Mouse (Mus musculus) activated CD4-positive, CD25-positive, alpha-beta regulatory T cell, adult 4 months (primary cell): ENCODE measurements around the gene Bcar3. TPM values are rescaled to one million over a fixed set of nuclear protein-coding genes. Genes with fewer than 3 reads are reported as not detected.
"Not testable (repeated sequence)": the region's sequence is repeated elsewhere in the genome, so short reads cannot be mapped to it uniquely, and the experiment has no call there.

ENCODE experiments used
- ATAC-seq: one replicate; pipeline ENCODE4 v1.8.0; 2017
- polyA plus RNA-seq, 2 experiments: library from polyadenylated mRNA; unstranded; fragments of 100-300 nt; shearing (Covaris generic); gene quantifications; one replicate each; pipeline ENCODE4 v1.2.1; 2017

Bcar3 gene
- polyA plus RNA-seq, 2 experiments from 2014 or later: 0.61 to 0.70 TPM

- no peak for ATAC-seq
Measured at GRCm38 (mm10) chr3:122386444-122386843, 92.5 kb downstream of the Bcar3 start.

DNA sequence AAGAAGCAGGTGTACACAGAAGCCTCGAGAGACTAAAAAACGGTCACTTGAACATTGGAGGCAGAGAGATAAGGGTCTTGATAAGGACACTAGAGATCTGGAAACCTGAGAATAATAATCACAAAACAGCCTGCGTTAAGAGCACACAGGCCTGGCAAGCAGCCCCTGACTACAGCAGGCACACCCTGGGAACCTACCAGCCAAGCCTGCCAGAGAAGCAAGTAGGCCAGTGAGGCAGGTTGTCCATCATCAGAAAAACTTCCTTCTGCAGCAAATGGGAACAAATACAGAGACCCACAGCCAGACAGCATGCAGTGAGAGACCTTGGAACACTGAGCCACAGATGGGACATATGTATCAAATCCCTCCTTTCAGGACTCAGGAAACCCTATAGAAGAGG, 93.8 kb downstream of the Bcar3 start:
- no peak for ATAC-seq

DNA sequence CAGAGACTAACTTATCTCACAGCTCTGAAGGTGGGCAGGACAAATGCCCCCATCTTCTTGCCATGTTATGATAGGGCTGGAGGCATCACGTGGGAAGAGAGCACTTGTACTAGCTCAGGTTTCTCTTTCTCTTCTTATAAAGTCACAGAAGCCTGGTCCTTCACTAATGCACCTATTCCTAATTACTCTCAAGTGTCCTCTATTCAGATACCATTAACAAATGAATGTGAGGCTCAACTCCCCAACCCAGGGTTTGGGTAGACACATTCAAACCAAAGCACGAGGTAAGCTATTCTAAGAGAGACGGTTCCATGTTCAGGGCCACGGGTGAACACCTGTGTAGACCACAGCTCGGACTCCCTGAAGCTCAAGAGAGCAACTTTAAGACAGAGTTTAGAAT, 96.0 kb downstream of the Bcar3 start:
- no peak for ATAC-seq

- no peak for ATAC-seq
Measured at GRCm38 (mm10) chr3:122391098-122391497, 97.2 kb downstream of the Bcar3 start.

DNA sequence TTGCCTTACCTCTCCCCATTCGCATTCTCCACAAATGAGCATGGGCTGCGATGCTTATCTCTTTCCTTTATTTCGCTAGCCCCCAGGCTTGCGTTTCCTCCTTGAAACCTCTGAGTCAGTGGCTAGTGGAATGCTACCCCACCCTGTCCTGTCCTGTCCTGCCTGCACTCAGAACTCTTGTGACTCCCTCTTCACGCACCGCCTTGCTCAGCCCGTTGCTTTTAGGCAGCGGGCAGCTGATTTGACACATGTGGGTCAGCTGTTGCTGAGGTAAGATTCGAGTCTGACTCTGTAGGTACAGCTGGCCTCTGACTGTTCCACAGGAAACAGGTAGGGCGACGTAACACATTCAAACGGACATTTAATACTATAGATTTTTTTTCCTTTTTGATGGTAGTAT, 97.9 kb downstream of the Bcar3 start:
- ATAC-seq: no peak

DNA sequence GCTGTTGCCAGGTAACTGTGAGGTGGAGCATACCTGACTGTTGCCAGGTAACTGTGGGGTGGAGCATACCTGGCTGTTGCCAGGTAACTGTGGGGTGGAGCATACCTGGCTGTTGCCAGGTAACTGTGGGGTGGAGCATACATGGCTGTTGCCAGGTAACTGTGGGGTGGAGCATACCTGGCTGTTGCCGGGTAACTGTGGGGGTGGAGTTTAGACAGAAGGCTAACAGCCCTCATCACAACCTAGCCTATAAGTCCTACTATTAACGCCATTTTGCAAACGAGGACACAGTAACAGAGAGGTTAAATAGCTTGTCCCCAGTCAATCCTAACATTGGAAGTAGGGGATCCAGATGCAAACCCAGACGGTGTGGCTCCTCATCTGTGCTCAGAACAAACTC, 99.5 kb downstream of the Bcar3 start:
- not testable (repeated sequence) for ATAC-seq

DNA sequence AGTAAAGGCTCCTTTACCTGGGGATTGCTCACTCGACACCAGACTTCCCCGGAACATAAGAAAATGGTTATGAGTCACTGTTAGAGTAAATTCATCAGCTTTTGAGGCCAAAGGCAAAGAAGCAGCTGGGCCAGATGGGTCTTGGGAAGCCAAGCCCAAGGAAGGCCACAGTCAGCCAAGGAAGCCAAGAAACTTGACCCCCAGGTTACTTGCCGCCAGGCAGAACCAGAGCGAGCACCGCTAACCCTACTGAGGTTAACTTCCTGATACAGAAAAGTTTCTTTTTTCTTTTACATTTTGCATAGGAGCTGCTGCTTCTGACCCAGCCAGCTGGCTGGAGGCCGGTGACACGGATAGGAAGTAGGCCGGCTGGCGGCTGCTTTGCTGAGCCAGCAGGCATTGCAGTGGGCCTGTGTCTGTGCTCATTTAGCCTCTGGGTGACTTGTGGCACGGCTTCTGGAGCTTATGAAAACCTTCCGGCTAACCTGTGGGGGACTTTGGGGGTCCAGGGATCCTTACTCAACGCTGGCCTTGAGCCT, 100.0 kb downstream of the Bcar3 start:
- no peak for ATAC-seq

DNA sequence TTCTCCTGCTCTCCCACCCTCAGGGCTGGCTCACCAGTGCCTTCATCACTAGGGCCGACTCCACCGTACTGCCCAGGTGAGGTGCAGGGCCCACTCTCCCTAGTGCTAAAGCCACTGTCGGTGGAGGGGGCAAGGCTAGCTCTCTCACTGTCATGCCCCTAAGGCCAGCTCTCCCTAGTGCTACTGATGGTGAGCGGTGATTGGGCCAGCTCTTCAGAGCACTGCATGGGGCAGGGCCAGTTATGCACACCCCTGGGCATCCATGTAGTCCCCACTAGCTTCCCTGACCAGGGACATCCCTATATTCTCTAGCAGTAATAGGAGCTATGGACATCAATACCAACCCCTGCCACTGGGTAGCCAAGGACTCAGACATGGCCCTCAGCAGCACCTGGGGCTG, 103.0 kb downstream of the Bcar3 start:
- ATAC-seq: no peak

- no peak for ATAC-seq
Measured at GRCm38 (mm10) chr3:122397401-122397800, 103.5 kb downstream of the Bcar3 start.

DNA sequence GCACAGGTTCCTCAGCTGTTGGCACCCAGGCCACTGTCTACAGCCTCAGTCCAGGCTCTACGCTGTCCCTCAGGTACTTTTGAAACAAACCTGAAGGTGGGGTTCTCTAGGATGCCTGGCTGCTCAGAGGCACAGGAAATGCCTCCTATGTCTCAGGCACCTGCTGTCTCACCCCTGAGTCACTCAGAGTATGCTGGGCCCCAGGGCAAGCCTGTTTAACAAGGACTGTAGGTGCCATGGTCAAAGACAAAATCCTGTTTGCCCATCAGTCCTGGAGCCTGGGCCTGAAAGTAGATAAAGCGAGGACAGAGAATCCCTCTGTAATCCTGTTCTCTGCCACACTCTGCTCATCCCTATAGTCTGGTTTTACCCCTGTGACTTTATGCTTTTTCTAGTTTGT, 107.1 kb downstream of the Bcar3 start:
- no peak for ATAC-seq

DNA sequence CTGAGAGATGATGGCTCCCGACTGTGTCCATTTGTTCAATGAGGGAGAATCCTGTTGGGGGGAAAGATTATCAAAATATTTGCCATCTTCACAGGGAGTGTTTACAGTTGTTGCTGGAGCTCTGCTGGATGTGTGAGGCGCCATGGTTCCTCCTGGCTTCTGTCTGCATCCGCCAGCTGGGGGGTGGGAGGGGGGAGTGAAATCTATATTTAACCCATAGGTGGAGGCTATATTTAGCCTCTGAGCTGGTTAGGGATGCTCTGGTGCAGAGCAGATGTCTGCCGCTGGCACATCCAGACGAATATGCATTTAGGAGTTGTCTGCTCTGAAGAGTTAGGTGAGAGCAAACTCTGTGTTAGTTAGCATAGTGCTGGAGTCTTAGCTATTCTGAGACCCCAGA, 108.2 kb downstream of the Bcar3 start:
- ATAC-seq: no peak

GRCm38 (mm10) chr3:122403860-122404557, 110.1 kb downstream of the Bcar3 start:
- ATAC-seq: no peak

GRCm38 (mm10) chr3:122405203-122405956, 111.4 kb downstream of the Bcar3 start:
- no peak for ATAC-seq

DNA sequence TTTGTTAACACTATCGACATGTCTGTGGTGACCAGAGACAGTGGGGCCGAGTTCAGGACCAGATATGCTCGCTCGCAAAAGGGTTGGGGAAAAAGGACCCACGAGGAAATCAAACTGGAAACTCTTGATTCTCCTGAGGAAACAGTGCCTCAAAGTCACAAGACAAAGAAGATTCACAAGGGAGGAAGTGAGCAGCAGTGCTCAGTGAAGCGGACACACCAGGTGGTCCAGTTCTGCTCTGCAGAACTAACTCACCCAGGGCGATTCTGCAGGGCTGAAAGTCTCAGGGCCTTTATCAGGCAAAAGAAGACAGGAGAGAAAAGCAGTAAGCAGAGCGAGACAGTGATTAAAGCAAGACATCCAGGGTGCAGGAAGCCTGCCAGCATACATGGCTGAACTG, 112.5 kb downstream of the Bcar3 start:
- no peak for ATAC-seq

DNA sequence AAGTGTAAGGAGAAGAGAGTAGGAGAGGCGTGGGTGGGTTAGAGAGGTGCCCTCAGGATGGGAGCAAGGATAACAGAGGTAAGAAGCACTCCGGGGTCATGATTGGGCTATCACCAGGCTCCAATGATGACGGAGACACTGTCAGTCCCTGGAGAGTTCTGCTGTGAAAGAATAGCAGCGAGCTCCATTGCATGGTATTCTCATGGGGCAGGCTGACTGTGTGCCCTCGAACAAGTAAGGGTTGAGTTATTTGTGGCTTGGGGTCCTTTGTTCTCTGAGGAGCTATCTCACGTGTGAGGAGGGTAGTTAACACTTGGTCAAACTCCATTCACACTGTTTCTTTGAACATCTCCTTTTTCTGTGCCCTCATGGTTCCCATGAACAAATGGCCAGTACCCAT, 113.8 kb downstream of the Bcar3 start:
- ATAC-seq: no peak

DNA sequence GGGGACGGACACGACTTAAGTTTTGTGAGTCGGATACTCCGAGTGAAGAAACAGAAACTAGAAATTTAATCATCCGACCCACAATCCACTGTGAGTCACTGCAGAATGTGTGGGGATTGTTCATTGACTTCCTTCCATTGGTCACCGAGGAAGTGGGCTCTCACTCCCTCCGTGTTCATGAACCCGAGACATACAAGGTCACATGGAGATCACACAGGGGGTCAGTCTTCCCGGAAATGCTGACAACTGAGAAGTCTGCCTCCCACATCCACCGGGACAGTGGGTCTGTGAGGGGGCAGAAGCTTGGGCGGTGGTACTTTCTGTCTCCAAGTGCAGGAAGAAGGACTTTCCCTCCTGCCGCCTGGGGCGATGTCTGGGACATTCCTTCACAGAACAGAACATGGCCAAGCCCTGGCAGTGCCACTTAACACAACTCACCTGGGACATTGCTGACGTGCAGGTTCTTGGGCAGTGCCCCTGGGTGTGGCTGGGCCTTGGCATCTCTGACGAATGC, 114.9 kb downstream of the Bcar3 start:
- no peak for ATAC-seq

DNA sequence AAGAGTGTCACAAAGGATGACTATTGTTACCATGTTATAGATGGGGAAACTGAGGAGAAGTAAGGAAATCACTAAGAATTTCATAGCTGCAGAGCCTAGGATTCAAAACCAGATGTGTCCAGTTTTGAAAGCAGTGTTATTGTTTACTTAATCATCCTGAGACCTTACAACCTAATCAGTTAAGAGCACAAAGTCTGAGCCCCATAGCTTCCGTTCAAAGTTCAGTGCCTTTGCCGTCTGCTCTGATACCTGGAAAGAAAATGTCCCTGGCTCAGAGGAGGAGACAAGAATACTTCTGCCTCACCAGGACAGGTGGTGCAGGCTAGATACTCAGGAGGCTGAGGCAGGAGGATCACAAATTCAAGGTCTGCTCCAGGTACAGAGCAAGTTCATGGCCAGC, 117.7 kb downstream of the Bcar3 start:
- no peak for ATAC-seq

- no peak for ATAC-seq
Measured at GRCm38 (mm10) chr3:122413729-122414561, 120.0 kb downstream of the Bcar3 start.

DNA sequence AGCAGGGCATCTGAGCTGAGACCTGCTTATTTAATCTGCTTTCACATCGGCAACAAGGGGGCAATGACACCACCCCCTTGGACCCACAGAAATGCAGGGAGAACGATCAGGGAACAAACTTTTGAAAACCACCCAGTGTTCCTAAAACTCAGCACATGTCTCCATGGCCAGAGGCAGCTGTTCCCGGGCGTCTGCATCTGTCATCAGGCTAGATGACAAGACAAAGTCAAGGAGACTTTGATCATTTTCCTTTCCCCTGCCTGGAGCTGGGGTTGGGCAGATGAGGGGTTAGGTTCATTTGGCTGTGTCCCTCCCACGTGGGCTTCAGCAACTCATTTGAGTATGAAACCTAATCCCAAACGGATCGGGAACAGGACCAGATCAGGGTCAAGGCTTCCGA, 120.9 kb downstream of the Bcar3 start:
- ATAC-seq: no peak

- ATAC-seq: no peak
Measured at GRCm38 (mm10) chr3:122417466-122417865, 123.5 kb downstream of the Bcar3 start.

GRCm38 (mm10) chr3:122418564-122419274, 124.8 kb downstream of the Bcar3 start:
- ATAC-seq: no peak
